Mouse (Mus musculus) adrenal gland, postnatal 36 days (tissue): ENCODE results near the gene Myo3b. TPM values are rescaled to one million over a fixed set of nuclear protein-coding genes. Genes with fewer than 3 reads are reported as not detected.

ENCODE experiments used
- DNase-seq, 2 experiments: peaks; one replicate each; pipeline ENCODE4 v3.0.0; 2021; ENCODE audit warnings: mixed read lengths in 1 of 2
- total RNA-seq, 2 experiments: library from RNA; stranded (reverse); gene quantifications; 2 replicates each; pipeline ENCODE4 v1.2.3; 2021

Myo3b gene
- total RNA-seq, 2 experiments from 2014 or later = not detected

DNA sequence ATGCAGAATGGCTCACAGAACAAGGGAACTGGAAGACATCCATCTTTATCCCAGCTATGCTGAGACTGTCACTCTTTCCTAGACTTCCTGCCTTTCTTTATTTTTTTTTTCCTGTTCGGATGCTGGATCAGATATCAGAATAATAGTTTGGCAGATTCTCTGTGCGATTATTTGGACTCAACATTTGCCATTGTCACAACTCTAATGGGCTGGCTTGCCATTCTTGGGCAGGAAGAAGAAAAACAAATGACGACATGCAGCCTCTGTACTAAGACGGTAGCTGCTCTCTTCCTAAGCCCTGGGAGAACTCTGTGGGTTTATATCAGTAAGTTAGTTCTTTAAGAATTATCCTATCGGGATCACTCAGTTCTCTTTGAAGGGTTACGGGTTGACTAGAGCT is 89.7 kb downstream of the Myo3b start:
- no peak for DNase-seq

DNA sequence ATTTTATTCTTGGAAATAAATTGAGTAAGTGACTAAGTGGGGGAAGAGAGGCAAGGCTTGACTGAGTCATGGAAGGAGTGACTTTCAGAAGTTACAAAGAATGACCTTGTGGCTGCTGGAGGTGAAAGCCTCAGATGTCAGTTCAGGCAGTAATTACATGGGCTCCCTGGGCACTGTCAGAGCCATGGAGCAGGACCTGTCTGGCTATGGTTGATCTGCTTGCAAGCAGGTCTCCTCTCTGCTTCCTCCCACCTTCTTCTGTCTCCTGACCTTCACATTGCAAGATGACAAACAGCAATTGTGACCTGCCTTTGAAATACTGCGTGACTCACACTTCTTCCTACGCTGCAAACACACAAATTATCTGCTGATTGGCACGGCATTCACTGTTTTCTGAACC is 90.6 kb downstream of the Myo3b start:
- peak; percentile 48 to 59 for DNase-seq

DNA sequence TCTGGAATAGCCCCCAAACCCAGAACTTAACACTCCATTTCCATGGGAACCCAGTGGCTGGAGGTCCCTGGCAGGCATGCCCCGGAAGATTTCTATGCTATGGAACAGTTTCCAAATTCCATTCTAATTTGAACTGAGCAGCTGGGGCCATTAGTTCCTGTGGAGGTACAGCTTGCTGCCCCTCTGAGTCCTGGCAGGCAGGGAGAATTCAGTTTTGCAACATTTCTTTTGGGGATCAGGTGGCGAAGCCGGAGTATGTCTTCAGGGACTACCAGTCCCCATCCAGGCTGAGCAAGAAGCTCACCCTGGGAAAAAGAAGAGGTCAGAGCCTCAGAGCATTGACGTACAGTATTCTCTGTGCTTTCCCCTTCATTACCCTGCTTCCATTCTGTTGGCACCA is 94.4 kb downstream of the Myo3b start:
- no peak for DNase-seq

DNA sequence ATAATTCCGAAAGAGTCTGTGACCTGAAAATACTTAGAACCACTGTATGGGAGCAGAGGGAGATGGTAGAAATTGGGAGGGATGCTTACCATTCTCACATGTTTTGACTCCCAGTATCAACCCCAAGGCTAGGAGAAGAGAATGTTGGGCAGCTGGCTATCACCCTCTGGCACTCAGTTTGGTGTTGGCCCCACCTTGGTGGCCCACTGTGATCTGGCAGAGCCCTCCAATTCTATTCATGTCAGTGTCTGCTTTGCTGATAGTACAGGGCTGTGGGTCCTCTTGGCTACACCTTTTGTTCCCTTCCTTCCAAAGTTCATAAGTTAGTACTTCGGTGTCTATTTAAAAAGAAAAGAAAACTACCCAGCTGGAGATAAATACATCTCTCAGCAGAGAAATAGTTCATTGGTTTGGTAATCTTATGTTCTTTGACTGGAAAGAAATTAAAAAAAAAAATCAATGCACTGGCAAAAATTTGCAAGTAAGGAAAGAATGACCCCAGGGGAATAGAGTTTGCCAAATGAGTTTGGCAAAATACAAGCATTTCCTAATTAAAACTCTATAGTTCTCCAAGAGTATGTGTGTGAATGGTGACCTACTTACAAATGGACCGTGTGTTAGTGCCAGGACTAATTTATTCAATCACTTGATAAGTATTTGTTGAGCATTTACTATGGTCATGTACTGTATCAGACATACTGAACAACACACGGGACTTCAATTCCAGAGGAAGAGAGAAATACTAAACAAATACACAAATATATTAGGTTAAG is 98.5 kb downstream of the Myo3b start:
- no peak for DNase-seq

DNA sequence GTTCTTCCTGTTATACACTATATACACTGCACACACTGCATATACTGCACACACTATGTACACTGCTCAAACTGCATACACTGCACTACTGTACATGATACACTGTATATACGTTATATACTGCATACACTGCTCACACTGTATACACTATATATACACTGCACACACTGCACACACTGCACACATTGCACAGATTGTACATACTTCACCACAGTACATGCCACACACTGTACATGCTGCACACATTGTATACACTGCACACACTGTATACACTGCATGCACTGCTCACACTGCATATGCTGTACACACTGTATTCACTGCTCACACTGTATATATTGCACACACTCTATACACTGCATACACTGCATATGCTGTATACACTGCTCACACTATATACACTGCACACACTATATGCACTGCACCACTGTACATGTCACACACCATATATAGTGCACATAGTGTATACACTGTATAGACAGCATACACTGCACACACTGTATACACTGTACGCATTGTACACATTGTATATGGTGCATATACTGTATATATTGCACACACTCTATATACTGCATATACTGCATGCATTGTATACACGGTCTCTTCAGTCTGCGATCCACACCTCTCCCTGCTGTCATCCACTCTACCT is 104.7 kb downstream of the Myo3b start:
- no peak for DNase-seq

DNA sequence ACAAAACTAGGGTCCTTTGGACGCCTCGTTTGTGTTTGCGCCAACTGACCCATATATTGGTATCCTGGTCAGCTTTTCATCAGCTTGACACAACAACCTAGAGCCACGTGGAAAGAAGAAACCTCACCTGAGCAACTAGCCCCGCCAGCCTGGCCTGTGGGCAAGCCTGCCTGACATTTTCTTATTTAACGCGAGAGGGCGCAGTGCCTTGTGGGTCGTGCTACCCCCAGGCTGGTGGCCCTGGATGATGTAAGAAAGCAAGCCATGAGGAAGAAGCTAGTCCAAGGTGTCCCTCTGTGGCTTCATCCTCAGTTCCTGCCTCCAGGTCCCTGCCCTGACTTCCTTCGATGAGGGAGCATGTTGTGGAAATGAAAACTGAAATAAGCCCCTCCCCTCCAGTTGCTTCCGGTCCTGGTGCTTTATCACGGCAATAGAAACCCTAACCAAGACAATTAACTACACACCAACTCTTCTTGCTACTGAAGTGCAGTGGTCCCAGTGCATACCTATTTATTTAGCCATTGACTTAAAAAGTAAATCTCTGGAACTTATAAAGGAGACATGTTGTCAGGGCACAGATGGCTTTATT is 108.2 kb downstream of the Myo3b start:
- DNase-seq = no peak

DNA sequence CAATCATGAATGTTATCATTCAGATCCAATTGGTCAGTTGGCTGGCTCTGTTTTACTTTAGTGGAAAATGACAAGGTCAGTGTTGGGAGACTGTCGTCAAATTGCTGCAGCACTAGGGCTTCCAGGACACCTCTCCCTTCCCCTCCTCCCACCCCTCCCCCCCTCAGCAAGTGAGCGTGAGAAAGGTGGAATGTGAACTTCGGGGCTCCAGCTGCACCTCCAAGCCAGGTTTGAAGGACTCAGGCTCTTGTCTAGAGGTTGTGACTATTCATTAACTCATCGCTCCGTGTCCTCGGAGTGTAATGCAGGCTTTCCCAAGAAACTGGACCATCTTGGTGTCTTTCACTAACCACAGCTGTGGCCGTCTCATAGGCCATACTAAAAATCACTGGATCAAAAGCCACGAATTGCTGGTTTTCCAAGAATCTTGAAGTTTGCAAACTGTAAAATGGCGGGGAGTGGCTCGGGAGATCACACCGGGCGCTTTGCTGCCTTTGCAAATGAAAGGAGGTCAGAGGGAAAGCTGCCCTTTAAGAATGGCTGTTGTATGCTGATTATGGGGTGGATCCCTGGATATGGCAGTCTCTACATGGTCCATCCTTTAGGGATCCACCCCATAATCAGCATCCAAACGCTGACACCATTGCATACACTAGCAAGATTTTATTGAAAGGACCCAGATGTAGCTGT is 110.0 kb downstream of the Myo3b start:
- no peak for DNase-seq

DNA sequence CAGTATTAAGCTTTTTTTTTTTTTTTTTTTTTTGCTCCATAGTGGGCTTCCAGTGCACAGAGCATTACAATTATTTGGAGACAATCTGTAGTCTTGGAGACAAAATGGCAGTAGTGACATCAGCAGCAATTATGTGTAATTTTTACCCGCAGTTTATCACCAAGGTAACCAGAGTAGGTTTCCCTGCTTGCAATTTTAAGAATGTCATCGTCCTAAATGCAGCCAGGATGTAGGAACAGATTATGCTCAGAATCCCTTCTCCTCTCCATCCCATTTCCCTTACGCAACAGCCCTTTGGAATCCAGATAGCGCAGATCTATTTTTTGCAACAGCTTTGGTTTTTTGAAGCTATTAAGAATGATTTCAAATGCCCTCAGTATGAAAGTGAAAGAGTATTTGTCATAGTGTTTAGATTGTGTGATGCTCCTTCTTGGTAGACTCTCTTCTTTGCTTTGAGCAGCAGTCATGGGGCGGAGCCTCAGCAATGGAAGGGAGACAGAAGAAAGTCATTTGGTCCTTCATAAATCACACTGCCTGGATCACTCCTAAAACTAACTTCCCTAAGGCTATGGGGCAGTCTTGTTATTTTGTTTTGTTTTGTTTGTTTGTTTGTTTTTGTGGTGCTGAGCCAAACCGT is 111.6 kb downstream of the Myo3b start:
- no peak for DNase-seq

DNA sequence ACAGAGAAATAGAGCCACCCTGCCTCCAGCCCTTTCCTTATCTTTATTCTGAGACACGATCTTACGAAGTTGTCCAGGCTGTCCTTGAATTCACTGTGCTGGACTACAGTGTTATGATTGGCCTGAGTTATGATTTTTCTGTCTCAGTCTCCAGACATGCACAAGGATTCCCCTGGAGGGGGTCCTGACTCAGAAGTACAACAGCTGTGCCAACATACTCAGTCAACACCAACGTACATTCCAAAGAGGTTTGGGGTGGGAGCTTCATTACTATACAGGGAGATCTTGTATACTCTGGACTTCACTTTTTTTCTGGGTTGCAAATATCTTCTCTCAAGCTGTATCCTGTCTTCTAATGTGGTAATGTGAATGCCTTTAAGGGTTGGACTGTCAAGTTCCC is 113.0 kb downstream of the Myo3b start:
- DNase-seq = peak in 1 of 2 experiments; percentile 26

DNA sequence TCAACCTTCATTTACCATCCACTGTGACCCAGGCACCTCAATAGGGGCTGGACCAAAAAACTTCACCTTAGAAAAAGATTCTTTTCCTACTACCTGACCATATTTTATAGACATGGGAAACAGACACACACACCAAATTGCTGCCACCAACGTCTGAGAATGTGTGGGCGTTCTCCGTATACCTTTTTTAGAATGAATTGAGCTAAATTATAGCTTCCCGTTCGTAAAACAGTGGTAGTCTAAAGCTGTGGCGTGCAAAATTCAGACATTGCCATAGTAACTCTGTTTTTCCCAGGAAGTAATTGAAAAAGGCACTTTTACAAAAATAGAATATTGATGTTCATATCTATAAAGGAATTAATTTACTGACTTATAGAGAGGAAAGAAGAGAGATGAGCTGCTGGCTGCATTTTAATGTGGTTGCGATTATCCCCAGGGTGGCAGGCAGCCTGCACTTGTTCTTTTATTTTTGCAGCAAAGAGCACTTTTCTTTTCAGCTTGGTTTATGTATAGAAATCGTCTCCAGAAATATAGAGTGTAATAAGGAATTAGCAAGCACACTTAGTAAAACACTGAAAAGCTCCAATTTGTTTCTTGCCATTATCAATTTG is 116.4 kb downstream of the Myo3b start:
- no peak for DNase-seq

DNA sequence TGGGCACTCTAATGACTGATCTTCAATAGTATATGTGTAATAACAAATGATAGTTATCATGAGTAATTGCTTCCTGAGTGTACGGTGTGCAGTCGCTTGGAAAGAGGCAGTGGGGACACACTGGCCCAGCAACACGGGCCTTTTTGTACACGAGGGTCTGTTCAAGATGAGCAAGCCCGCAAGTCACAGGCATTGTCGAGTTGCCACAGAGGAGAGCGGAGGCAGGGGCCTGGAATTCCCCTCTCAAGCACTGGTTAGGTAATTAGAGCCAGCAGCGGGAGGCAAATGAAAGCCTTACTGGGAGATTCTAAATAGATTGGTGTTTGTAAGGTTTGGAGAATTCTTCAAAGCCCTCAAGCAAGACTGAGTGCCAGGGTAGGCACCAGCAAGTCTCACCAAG is 120.6 kb downstream of the Myo3b start:
- DNase-seq = no peak

DNA sequence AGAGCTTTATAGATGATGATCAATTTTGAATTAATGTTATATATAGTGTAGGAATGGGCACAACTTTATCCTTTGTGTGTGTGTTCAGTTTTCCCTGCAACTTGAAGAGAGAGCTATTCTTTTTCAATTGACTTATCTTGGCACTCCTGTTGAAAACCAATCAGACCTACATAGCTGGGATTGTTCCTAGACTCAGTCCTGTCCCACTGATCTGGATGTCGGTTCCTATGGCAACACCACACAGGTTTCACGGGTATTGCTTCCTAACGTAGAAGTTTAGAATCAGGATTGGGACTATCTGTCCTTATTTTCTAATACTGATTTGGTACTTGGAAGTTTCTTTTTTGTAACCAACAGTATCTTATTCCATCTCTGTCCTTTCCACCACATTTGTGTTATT is 127.3 kb downstream of the Myo3b start:
- DNase-seq = no peak

DNA sequence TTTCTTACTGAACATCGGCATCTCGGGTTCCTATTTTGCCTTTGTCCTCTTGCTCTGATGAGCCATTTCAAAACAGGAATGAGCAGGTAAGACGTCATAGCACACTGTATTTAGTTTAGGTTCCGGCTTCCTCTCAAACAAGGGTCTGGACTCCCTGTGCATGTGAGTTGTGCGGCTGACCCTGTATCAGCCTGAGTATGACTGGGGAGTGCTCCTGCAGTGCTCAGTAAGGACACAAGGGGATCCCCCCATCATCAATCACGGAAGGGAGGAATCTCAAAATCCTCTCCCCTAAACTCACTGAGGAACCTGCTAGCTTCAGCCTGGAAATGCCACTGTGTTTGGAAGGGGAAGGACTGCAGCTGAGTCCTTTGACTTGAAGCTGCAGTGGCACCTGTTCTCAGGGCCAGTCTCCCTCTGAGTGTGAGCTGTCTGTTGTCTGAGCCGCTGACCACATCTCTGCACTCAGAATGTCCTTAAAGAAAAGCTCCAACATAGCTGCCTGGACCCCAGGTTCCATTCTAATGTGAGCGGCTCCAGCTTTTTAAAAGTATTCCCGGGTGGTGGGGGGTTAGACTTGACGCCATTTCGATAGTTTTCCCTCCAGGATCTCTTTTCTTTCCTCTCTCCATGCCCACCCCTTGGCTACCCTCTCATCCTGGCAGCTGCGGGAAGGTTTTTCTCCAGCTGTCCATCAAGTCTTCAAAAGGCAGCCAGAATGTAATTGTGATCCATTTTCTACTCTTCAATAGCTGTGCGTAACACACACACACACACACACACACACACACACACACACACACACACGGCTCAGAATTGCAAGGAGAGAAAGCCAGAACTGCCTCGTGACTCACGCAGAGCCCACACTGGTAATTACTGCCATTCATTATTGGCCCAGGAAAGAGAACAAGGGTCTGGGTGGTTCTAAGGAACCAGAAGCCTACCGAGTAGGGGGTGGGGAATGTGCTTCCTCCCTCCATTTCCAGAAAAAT is 129.3 kb downstream of the Myo3b start:
- peak; percentile 17 to 44 for DNase-seq

DNA sequence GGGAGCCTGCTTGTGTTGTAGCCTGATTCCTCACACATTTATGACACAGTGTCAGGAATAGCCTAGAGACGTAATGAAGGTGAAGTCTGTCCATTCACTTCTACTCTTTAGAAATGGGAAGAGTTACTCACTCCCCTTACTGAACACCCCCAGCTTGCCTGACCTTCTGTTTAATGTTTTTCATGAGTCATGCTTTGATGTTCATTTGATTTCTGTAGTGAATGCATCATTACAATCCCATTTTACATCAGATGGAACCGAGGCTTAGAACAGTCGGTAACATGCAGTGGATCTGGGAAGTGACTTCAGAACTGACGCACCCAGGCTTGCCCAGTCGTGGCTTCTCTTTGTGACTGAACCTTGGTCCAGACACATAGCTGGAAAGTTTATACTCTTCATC is 131.5 kb downstream of the Myo3b start:
- peak; percentile 19 to 29 for DNase-seq

DNA sequence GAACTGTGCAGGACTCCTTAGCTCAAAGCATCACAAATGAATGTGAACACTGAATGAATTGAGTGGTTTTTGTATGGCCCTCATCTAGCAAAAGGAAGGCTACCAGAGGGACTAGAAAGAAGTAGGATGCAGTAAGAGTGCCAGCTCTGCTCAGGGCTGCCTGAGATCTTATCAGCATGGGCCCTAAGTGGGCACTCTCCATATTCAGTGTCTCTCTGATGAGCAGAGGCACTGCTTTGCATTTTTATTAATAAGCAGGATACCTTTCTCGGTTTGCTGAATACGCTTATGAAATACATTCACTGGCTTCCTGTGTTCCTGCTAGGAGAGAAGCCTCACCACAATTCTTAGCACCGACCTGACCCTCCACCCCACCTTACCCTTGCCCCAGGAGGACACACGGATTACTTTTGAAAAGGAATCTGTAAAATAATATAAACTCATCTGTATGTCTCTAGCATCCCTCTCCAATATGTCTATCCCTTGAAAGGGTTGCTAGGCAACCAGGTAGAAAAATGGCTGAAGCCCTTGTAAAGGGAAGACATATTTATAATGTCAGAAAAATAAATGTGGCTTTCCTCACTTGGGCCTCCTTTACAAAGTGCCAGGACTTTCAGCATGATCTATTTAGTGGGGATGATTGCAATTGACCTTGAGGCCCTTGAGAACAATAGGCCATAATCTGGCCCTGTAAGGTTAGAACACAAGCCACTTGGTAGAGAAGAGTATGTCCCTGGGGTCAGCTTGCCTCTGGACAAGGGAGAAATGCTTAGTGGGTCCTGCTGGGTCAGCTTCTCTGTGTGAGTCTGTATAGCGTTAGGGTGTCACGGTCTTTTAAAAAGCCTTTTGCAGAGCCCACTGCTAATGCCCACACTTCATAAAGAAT is 138.1 kb downstream of the Myo3b start:
- no peak for DNase-seq

DNA sequence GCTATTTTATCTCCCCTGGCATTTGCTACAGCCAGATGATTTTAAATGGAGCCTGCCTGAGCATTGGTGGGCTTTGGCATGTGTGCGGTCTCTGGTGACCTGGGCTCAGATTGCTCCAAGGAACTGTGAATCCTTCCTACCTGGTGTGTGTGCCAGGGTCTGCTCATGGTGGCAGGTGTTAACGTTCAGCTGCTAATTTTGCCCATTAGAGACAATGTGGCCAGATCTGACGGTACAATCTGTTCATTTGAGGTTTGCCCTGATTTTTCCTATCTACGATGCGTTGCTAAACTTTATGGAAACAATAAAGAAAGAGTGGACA is 138.7 kb downstream of the Myo3b start:
- DNase-seq = no peak

DNA sequence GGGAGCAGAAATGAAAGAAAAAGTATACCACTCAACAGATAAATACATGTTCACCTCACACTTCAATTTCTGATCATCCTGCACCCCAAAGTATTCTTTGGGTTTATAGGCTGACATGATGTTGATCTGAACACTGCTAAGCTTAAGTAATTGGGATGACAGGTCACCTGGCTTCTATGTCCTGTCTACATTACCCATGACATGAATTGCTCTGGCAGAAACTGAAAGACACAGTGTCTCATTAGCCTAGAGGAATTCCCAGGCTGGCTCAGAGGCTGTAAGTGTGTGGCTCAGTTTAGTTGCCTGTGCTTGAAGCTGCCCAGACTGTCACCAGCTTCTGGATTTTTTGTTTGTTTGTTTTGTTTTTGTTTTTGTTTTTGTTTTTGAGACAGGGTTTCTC is 139.3 kb downstream of the Myo3b start:
- DNase-seq = no peak

DNA sequence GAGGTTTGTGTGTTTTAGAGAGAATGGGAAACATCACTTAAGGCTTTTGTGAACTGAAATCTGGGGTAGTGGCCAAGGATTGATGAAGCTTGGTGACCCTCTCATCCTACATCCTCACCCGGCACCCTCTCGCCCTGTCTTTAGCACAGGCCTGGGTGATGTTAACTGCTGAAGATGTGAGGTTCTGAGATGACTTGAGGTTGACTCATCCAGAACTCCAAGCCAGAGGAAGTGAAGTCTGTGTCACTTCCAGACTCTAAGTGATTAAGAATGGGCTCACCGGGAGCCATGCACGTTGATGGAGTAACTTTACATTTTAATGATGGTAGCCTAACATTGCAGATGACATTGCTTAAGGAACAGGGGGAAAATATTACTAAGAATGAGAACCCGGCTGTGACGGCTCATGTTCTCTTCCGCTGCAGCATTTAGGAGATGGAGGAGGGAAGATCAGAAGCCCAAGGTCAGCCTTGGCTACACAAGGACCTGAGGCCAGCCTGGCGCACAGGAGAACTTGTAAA is 143.3 kb downstream of the Myo3b start:
- no peak for DNase-seq

DNA sequence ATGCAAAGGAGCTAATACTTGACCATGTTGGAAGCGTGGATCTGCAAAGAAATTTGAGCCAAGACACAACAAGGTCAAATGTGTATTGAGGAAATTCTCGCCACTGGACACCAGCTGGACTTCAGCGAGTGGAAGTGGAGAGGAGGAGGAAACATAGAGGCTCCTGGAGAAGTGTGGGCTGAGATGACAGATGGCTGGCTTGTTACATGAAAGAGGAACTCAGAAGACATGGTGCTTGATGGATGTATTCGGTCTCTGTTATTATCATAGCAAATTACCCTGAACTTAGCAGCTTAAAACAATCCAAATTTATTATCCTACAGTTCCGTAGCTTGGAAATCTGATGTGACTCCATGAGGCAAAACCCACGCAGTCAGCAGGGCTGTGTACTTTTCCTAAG is 148.1 kb downstream of the Myo3b start:
- no peak for DNase-seq
